Mouse (Mus musculus): ENCODE measurements around the gene Fancf. TPM values are rescaled to one million over a fixed set of nuclear protein-coding genes. Genes with fewer than 3 reads are reported as not detected.

Fancf gene
- total RNA-seq (2021), result 1 to 10 TPM; 3.9 to 5.1 TPM

DNA sequence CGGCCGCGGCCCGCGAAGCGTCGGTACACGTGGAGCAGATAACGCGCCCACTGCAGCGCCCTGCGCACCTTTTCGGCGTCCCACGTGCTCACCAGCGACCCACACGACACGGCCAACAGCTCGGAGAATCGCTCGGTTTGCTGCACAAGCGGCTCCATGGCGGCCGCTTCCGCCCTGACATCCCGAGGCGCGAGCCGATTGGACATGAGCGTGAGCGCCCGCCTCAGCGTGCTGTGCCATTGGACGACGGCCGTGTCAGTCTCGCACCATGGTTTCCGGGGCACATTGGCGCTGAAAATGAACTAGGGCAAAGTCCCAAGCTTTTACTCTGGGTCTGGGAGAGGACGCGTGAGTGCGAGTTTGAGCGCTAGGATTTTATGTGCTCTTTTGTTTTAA, at the start of gene Fancf:
TSS of gene Fancf (minus strand) at position 171 of the 396 bp plus-strand sequence.
- DNase-seq, result peak; percentile 97 to 98

DNA sequence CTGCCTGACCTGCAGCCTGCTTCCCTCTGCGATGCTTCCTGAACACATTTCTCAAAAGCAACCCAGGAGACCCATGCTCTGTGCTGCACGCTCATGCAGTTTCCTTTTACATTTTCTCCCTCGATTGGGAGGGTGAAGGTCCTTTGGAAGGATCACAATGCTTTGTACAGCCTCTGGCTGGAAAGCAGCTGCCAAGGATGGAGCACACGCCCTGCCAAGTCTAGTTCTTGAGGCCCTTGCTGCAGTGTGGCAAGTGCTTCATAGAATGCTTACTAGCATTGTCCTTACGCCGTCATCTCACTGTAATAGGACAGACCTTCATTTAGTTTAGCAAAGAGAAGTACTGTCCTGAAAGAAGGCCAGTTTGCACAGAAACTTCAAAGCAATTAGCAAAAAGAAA, 37.0 kb upstream of the Fancf start:
- no peak for DNase-seq

- no peak for DNase-seq
These were observed 32.9 kb upstream of the Fancf start for GRCm38 (mm10) chr7:51894939-51895338.

DNA sequence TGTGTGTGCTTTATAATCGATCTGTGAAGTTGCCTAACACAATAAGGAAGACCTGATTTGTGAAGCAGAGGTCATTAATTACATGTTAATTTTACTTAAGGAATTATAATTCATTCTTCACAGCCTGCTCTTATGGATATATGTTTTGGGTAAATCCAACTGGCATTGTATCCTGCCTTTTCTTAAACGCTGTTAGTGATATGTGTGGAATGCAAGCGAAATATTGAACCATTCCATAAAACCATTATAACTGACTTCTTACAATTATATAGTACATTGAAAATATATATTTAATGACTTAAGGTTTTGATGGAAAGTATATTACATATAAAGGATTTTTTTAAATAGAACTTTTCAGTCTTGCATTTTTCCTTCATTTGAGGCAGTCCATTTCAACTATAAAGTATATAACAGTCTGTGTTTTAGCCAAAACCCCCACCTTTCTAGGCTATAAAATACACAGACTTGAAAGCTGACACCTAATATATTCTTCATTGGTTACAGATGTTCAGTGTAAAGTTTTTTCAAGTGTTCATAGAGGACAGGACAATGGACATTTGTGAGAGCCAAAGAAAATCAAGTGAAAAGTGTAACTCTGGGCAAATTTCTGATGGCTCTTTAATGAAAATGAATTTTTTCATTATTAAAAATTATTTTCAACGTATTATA, 32.2 kb upstream of the Fancf start:
- no peak for DNase-seq

DNA sequence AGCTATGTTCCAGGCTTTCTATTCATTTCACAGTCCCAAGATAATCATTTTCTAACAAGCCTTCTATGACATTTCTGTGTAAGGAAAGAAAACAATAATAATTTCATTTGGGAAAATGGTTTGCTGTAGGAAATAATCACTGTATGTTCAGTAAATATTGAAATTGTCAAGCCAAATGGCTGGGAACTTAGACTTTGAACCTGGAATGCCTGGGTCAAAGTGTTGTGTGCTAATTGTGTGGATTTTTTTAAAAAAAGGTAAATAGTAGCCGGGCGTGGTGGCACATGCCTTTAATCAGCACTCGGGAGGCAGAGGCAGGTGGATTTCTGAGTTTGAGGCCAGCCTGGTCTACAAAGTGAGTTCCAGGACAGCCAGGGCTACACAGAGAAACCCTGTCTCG, 30.9 kb upstream of the Fancf start:
- no peak for DNase-seq

DNA sequence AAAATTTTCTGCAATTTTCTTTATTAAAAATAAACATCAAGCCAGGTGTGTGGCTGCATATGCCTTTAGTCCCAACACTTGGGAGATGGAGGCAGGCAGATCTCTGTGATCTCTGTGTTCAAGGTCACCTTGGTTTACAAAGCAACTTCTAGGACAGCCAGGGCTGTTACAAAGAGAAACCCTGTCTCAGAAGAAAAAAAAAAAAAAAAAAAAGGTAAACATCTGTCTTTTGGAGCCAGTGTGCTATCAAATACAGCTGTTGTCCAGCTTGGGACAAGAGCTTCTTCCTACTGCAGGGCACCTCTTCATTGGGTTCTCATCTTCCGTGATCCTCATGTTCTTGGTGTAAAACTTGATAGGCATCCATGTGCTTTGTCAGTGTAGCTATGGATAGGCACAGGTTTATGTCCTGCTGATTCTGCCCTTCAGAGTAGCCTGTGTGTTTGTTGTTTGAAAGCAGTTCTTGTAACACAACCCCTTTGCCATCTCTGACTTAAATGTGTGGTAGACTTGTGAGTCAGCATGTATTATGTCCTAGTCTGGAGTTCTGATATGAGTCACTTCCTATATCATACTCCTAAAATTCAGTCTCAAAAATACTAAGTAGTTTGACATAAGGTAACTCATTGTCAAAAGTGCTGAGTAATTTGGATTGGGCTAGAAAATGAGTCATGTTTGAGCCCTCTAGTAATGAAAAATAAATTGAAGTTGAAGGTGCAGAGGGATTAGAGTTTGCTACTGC, 30.3 kb upstream of the Fancf start:
- DNase-seq, result no peak

GRCm38 (mm10) chr7:51889601-51890000, 27.5 kb upstream of the Fancf start:
- no peak for DNase-seq

DNA sequence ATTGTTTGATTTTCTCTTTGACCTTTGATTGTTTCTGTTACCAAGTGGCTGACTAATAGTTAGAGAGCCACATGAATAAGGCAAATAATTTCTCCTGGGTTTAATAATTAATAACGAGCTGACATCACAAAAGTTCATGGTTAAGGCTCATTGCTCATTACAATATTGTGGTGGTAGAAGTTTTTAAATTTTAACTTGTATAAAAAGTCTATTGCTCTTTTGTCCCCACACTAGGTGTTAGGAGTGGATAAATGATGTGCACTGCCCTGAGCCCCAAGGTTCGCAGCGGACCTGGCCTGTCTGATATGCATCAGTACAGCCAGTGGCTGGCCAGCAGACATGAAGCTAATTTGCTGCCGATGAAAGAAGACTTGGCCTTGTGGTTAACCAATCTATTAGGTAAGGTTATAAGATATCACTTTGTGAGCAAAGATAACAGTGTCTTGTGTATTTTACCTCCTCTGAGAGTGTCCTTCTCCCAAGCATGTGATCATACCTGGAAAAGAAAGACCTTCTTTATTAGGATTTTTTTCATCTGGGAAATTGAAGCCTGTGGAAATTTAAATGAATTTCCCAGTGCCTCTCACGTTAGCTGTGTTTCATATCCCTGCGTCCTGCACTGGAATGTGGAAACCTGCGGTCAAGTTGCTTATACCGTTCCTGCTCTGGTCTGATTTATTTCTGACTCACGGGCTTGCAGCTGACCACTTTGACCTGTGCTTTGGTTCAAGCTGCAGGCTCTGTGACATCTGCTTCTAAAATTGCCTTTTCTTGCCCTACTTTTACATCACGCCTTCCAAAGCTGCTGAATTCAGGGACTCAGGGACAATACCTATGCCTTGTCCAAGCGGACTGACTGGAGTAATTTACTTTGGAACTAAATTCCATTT, 25.9 kb upstream of the Fancf start:
- DNase-seq, result no peak

DNA sequence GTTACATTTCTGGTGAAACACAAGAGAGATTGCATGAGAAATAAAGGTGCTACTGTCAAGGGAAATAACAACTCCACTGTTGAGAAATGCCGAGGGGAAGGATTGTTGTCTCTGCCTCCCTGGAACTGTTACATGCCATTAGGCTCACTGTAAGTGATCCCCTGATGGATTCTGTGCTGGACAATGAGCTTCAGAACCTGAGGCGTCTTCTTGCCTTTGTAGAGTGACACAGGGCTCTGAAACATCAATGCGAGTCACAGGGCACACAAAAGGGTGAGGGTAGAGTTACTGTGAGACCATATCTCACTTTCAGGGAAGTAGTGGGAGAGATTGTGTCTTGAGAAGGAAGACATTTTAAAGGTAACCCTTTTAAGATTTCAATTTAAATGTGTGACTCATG, 23.3 kb upstream of the Fancf start:
- DNase-seq, result no peak

DNA sequence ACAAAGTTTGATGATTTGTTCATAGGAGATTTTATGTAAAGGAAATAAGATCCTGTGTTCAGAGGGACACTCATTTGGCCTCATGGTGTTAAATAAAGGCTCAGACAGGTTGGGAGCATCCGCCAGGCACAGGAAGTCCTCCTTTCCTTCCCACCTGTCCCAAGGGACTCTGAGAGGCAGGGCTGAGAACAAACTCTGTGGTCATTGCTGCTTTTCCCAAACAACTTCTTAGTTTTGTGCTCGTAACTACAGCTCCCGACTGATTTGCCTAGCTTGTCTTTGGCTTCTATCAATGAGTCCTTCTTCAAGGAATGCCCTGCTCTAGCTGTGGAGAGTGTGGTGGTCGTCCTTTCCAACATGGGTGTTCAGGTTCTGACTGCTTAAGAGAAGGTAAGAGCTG, 18.1 kb upstream of the Fancf start:
- DNase-seq, result no peak

GRCm38 (mm10) chr7:51879136-51879723, 17.2 kb upstream of the Fancf start:
- peak; percentile 50 to 53 for DNase-seq

GRCm38 (mm10) chr7:51878730-51879129, 16.7 kb upstream of the Fancf start:
- no peak for DNase-seq

GRCm38 (mm10) chr7:51876316-51876715, 14.2 kb upstream of the Fancf start:
- no peak for DNase-seq

DNA sequence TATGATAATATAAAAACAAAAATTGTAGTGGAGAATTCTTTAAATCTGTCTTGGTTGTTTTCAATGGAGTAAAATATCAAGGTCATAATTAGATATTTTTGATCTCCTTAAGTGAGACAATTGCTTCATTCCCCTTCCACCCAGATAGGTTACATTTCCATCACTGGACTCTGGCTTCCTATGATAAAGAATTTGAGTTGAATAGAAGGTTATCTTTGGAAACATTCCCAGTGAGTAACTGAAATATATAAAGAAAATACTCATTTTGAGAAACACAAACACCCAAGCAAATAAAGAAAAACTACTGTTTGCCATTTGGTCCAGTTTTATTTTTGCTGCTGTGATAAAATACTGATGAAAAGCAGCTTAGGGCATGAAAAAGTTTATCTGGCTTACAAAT, 10.5 kb upstream of the Fancf start:
- DNase-seq, result no peak

- no peak for DNase-seq
These were observed 10.0 kb upstream of the Fancf start for GRCm38 (mm10) chr7:51872041-51872440.

DNA sequence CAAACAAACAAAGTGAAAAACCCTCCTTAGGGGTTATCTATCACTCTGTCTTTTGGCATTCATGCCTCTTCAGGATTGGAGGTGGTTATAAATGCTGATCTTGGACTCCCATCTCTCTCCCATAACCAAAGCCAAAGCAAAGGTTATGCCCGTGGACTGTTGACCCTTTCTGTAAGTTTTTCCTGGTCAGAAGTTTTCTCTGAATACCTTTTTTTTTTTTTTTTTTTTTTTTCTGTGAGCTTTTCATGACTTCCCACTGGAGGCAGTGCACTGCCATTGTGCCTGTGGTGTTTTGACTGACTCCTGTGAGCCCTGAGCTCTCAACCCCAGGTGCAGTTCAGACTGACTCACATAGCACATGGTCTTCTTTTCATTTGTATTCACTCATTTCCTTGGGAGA, 5.9 kb upstream of the Fancf start:
- no peak for DNase-seq

- no peak for DNase-seq
These were observed 3.3 kb upstream of the Fancf start for GRCm38 (mm10) chr7:51865336-51865735.

DNA sequence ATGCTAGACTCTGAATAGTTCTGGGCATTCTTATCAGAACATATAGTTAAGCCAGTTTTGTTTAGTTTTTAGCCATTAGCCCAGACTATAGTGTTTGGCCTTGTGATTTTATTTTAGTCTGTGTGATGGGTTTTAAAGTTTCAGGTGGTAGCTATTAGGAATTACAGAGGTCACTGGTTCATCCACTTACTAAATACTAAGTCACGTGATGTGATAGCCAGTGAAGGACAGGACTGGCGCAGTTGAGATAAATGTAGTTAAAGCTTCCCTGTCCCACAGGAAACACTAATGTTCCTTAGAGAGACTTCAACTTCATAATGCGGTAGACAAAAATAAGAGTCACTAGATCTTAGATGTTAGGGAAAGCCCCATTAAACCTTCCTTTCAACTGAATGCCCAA, 775 bp upstream of the Fancf start:
- no peak for DNase-seq

DNA sequence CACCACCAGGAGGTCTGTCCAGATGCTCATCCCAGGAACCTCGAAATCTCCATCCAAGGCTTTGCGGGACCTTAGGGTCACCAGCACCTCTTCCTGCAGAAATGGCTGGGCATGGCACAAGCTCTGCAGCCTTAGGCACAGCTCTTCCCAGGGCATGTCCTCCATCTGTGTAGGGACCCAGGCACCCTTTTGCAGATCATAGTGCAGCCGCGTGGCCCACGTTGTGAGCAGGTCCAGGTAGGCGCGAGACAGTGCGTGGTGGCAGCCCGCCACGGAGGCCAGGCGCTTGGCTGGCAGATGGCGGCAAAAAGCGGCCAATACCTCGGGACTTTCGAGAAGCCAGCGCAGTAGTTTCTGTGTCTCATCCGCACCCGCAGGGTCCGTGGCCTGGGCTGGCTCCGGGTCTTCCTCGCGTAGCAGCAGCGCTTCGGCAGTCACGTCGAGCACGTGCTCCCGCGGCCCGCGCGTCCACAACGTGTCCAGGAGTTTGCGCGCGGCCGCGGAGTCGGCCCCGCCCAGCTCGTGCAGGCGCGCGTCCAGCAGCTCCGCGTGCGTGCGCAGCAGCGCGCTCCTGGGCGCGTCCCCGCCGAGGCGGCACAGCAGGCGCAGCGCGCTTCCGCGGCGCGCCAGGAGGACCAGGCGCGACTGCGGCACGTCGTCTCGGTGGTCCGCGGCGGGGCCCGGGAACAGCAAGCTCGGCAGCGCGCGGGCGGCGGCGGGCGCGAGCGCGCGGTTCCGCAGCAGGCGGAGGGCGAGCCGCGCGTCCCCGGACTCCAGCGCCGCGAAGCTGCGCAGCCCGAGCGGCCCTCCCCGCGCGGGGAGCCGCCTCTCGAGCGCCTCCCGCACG, 594 bp downstream of the Fancf start, which contains the start of gene Gas2:
TSS of gene Gas2 (plus strand) at position 766 of the 847 bp plus-strand sequence.
- peak; percentile 89 to 91 for DNase-seq

DNA sequence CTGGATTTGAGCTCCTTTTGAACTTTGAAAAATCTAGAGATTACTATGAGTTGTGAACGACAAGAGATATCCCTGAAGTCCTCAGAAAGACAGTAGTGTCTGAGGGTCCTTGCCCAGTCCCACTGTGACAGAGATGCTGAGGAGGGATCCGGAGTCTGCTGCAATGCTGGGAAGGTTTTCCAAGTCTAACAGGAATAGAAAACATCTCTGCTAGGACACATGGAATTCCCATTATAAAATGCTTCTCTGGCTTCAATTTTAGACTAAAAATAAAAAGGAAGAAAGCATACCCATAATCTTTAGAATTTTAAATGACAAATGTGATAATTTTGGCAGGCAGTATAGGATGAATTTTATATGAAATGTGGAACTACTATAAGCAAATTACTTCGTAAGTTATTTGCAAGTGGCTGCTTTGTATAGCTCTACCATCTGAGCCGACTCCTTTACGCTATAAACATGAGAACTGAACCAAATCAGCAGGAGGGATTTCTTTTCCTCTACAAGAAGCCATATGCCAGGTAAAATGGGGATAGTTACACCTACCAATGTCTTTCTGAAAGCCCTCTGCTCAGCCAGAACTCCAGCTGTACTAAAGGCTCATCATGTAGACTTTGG, 10.1 kb downstream of the Fancf start:
- no peak for DNase-seq

DNA sequence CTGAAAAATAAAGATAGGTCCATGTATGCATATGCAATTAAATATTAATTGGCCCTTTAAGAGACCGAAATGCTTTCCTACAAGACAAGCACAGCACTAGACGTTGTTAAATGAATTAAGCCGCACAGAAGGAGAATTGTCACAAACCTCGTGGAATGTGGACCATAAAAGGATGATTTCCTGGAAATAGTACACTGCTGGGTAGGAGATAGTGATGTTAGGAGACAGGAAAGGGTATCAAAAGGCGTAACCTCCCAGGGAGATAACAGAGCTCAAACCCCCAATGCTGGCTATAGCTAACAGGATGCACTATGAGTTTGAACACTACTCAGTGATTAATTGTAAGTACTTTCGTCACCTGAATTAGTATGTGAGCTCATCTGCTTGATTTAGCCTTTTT, 11.2 kb downstream of the Fancf start:
- no peak for DNase-seq

All from layer of hippocampus, postnatal 36 days (tissue).